In the genomic region with DNA sequence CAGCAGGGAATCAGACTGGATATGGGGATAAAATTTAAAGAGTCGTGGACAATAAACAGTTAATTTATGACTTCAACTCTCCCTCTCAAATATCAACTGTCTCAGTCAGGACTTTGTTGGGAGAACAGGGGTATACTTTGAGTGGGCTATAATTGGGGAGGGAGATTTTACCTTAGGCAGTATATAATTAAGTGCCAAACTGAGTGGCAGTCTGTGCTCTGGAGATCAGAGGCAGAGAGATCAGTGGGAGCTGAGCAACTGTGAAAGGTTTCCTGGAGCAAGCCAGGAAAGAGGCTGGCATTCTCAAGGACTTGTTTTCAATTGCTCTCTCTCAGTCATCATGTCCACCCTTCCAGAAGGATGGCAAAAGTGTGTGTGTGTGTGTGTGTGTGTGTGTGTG, we compare ENCODE assay signal across 31 mouse cellular contexts. TPM values are rescaled to one million over a fixed set of nuclear protein-coding genes. Genes with fewer than 3 reads are reported as not detected.
DNase-seq lines count a peak whose midpoint lies in the region; ATAC-seq and TF ChIP-seq lines count a peak whose summit lies in the region.
"Had no signal": no experiment of that assay in that cellular context is flagged by ENCODE, and none has a peak within 500 bp of the region (broad histone marks: within the 10 kb centered on the region; RNA-seq: fewer than 3 reads in every experiment).

No protein-coding gene starts in this region.

- H3K9me3 ChIP-seq in embryonic facial prominence, embryonic 11.5 days (replicated peaks; ENCODE audit: control insufficient read depth, low read length): no peaks in the 10 kb centered on the region
- H3K9me3 ChIP-seq in embryonic facial prominence, embryonic 10.5 days: no peaks in the 10 kb centered on the region
- no peaks in the 10 kb centered on the region for H3K9me3 ChIP-seq in midbrain, embryonic 12.5 days
- H3K9me3 ChIP-seq in midbrain, embryonic 11.5 days (ENCODE audit: control insufficient read depth, low read length): no peaks in the 10 kb centered on the region
- no peaks in the 10 kb centered on the region for H3K9me3 ChIP-seq in forebrain, postnatal 0 days (ENCODE audit: low read length)
- no peaks in the 10 kb centered on the region; the same call in 1 of the 2 replicates for H3K9me3 ChIP-seq in midbrain, postnatal 0 days (ENCODE audit: low read length)
- H3K9me3 ChIP-seq: embryonic facial prominence, embryonic 15.5 days; G1E; heart, embryonic 12.5 days; hindbrain, embryonic 10.5 days; hindbrain, embryonic 15.5 days; kidney, embryonic 15.5 days; liver, embryonic 12.5 days had no signal

- no peak for TF ChIP-seq CTCF in forebrain, postnatal 0 days (IDR thresholded peaks at IDR 0.05; ENCODE audit: low read depth)
- TF ChIP-seq CTCF in midbrain, postnatal 0 days (IDR thresholded peaks at IDR 0.05): no peak

- H3K36me3 ChIP-seq in embryonic facial prominence, embryonic 11.5 days (replicated peaks; ENCODE audit: control insufficient read depth, insufficient read depth, low read depth, low read length): no peaks in the 10 kb centered on the region
- H3K36me3 ChIP-seq in embryonic facial prominence, embryonic 10.5 days (replicated peaks): no peaks in the 10 kb centered on the region
- H3K36me3 ChIP-seq in midbrain, embryonic 12.5 days: no peaks in the 10 kb centered on the region
- no peaks in the 10 kb centered on the region for H3K36me3 ChIP-seq in midbrain, embryonic 11.5 days (ENCODE audit: control insufficient read depth, insufficient read depth, low read length)
- no peaks in the 10 kb centered on the region for H3K36me3 ChIP-seq in forebrain, postnatal 0 days (ENCODE audit: insufficient read depth)
- H3K36me3 ChIP-seq in midbrain, postnatal 0 days (ENCODE audit: insufficient read depth, low read length): no peaks in the 10 kb centered on the region
- H3K36me3 ChIP-seq: embryonic facial prominence, embryonic 15.5 days; G1E; heart, embryonic 12.5 days; hindbrain, embryonic 10.5 days; hindbrain, embryonic 15.5 days; kidney, embryonic 15.5 days; liver, embryonic 12.5 days had no signal

- peak; percentile 8 for DNase-seq in embryonic facial prominence, embryonic 11.5 days (ENCODE audit: low spot score)
- DNase-seq in embryonic facial prominence, embryonic 10.5 days (ENCODE audit: low spot score): no peak
- DNase-seq in midbrain, embryonic 11.5 days (ENCODE audit: low spot score, missing footprints): no peak
- no peak for DNase-seq in forebrain, postnatal 0 days
- DNase-seq in midbrain, postnatal 0 days (ENCODE audit: low spot score): no peak
- DNase-seq in spleen, adult 18-20 months: no peak
- DNase-seq in adrenal gland, postnatal 10 days: no peak
- DNase-seq: adrenal gland, adult 8-10 months; cerebellum, adult 18-20 months; cerebellum, postnatal 14 days; heart, adult 2 months; heart, postnatal 10 days; kidney, adult 18-20 months; kidney, postnatal 36 days; left cerebral cortex, postnatal 4 days; liver, postnatal 0 days; lung, postnatal 4 days; right cerebral cortex, postnatal 25 days; thymus, adult 2 months; thymus, postnatal 36 days had no signal

- ATAC-seq in embryonic facial prominence, embryonic 11.5 days (replicated peaks; ENCODE audit: insufficient number of reproducible peaks, low FRiP score, low TSS enrichment, low read depth): no peak; the same call in 1 of the 2 replicates
- 0 out of 2 replicates have a peak, but pooled peaks have one; percentile 23 for ATAC-seq in midbrain, embryonic 12.5 days (ENCODE audit: low FRiP score, low read depth)
- no peak for ATAC-seq in midbrain, embryonic 11.5 days (ENCODE audit: low FRiP score)
- ATAC-seq in forebrain, postnatal 0 days: 0 out of 2 replicates have a peak, but pooled peaks have one; percentile 36
- peak; percentile 79 for ATAC-seq in midbrain, postnatal 0 days (ENCODE audit: low FRiP score)
- ATAC-seq: liver, embryonic 12.5 days; liver, postnatal 0 days had no signal

- no peak overlapping the region for H3K9ac ChIP-seq in embryonic facial prominence, embryonic 11.5 days (replicated peaks; ENCODE audit: low read length)
- no peak overlapping the region for H3K9ac ChIP-seq in midbrain, embryonic 12.5 days (replicated peaks)
- no peak overlapping the region for H3K9ac ChIP-seq in midbrain, embryonic 11.5 days (ENCODE audit: low read length)
- no peak overlapping the region for H3K9ac ChIP-seq in forebrain, postnatal 0 days
- H3K9ac ChIP-seq in midbrain, postnatal 0 days (replicated peaks; ENCODE audit: low read length, poor library complexity, severe bottlenecking): no peak overlapping the region
- H3K9ac ChIP-seq: embryonic facial prominence, embryonic 15.5 days; heart, embryonic 12.5 days; hindbrain, embryonic 15.5 days; kidney, embryonic 15.5 days; liver, embryonic 12.5 days; liver, postnatal 0 days had no signal

- no peak overlapping the region for H3K4me3 ChIP-seq in embryonic facial prominence, embryonic 11.5 days (ENCODE audit: low read depth, low read length)
- no peak overlapping the region for H3K4me3 ChIP-seq in embryonic facial prominence, embryonic 10.5 days
- H3K4me3 ChIP-seq in midbrain, embryonic 12.5 days: no peak overlapping the region
- H3K4me3 ChIP-seq in midbrain, embryonic 11.5 days (ENCODE audit: low read depth, low read length): no peak overlapping the region
- H3K4me3 ChIP-seq in forebrain, postnatal 0 days (ENCODE audit: low read depth, low read length): no peak overlapping the region
- H3K4me3 ChIP-seq in midbrain, postnatal 0 days (ENCODE audit: low read depth, low read length): no peak overlapping the region
- H3K4me3 ChIP-seq: embryonic facial prominence, embryonic 15.5 days; heart, adult 2 months; heart, embryonic 12.5 days; hindbrain, embryonic 10.5 days; hindbrain, embryonic 15.5 days; kidney, embryonic 15.5 days; layer of hippocampus, adult 2 months; liver, embryonic 12.5 days; megakaryocyte, embryonic 14.5 days had no signal

- no peak overlapping the region for H3K4me2 ChIP-seq in embryonic facial prominence, embryonic 11.5 days (ENCODE audit: low read depth, low read length)
- H3K4me2 ChIP-seq in midbrain, embryonic 12.5 days (replicated peaks): no peak overlapping the region
- H3K4me2 ChIP-seq in midbrain, embryonic 11.5 days: no peak overlapping the region
- no peak overlapping the region for H3K4me2 ChIP-seq in forebrain, postnatal 0 days (ENCODE audit: low read depth)
- no peak overlapping the region for H3K4me2 ChIP-seq in midbrain, postnatal 0 days (ENCODE audit: low read depth, low read length, poor library complexity, severe bottlenecking)
- H3K4me2 ChIP-seq: embryonic facial prominence, embryonic 15.5 days; heart, embryonic 12.5 days; hindbrain, embryonic 15.5 days; kidney, embryonic 15.5 days; liver, embryonic 12.5 days had no signal

- no peaks in the 10 kb centered on the region for H3K4me1 ChIP-seq in embryonic facial prominence, embryonic 11.5 days (ENCODE audit: control insufficient read depth, insufficient read depth, low read length)
- H3K4me1 ChIP-seq in embryonic facial prominence, embryonic 10.5 days: no peaks in the 10 kb centered on the region
- no peaks in the 10 kb centered on the region for H3K4me1 ChIP-seq in midbrain, embryonic 12.5 days
- no peaks in the 10 kb centered on the region for H3K4me1 ChIP-seq in midbrain, embryonic 11.5 days (ENCODE audit: control insufficient read depth, insufficient read depth, low read length)
- H3K4me1 ChIP-seq in forebrain, postnatal 0 days (ENCODE audit: insufficient read depth): no peaks in the 10 kb centered on the region
- no peaks in the 10 kb centered on the region for H3K4me1 ChIP-seq in midbrain, postnatal 0 days (ENCODE audit: insufficient read depth, low read length)
- H3K4me1 ChIP-seq: embryonic facial prominence, embryonic 15.5 days; hindbrain, embryonic 10.5 days; hindbrain, embryonic 15.5 days; kidney, embryonic 15.5 days; liver, embryonic 12.5 days; megakaryocyte, embryonic 14.5 days had no signal

- WGBS in embryonic facial prominence, embryonic 11.5 days: 41% methylated on average over 1 of the region's 1 CpGs
- WGBS in embryonic facial prominence, embryonic 10.5 days: 44% methylated on average over 1 of the region's 1 CpGs
- WGBS in midbrain, embryonic 12.5 days: 77% methylated on average over 1 of the region's 1 CpGs
- 72% methylated on average over 1 of the region's 1 CpGs for WGBS in midbrain, embryonic 11.5 days
- WGBS in forebrain, postnatal 0 days: 61% methylated on average over 1 of the region's 1 CpGs
- 68% methylated on average over 1 of the region's 1 CpGs for WGBS in midbrain, postnatal 0 days

- no peak overlapping the region for H3K27ac ChIP-seq in embryonic facial prominence, embryonic 11.5 days (replicated peaks; ENCODE audit: low read depth, low read length)
- no peak overlapping the region for H3K27ac ChIP-seq in embryonic facial prominence, embryonic 10.5 days (replicated peaks)
- no peak overlapping the region for H3K27ac ChIP-seq in midbrain, embryonic 12.5 days (replicated peaks)
- no peak overlapping the region for H3K27ac ChIP-seq in midbrain, embryonic 11.5 days (ENCODE audit: low read depth, low read length)
- no peak overlapping the region for H3K27ac ChIP-seq in forebrain, postnatal 0 days (ENCODE audit: low read depth, low read length)
- no peak overlapping the region for H3K27ac ChIP-seq in midbrain, postnatal 0 days (ENCODE audit: low read depth, low read length)
- H3K27ac ChIP-seq: embryonic facial prominence, embryonic 15.5 days; heart, adult 2 months; hindbrain, embryonic 10.5 days; hindbrain, embryonic 15.5 days; kidney, embryonic 15.5 days; layer of hippocampus, adult 2 months; liver, embryonic 12.5 days had no signal

- no peaks in the 10 kb centered on the region for H3K27me3 ChIP-seq in embryonic facial prominence, embryonic 11.5 days (ENCODE audit: control insufficient read depth, insufficient read depth, low read length)
- no peaks in the 10 kb centered on the region for H3K27me3 ChIP-seq in embryonic facial prominence, embryonic 10.5 days (replicated peaks; ENCODE audit: low read depth, poor library complexity, severe bottlenecking)
- H3K27me3 ChIP-seq in midbrain, embryonic 12.5 days: no peaks in the 10 kb centered on the region
- H3K27me3 ChIP-seq in midbrain, embryonic 11.5 days (ENCODE audit: control insufficient read depth, insufficient read depth, low read length): no peaks in the 10 kb centered on the region
- H3K27me3 ChIP-seq in forebrain, postnatal 0 days (ENCODE audit: insufficient read depth, low read length): no peaks in the 10 kb centered on the region
- no peaks in the 10 kb centered on the region for H3K27me3 ChIP-seq in midbrain, postnatal 0 days (ENCODE audit: insufficient read depth, low read length)
- H3K27me3 ChIP-seq: embryonic facial prominence, embryonic 15.5 days; heart, embryonic 12.5 days; hindbrain, embryonic 15.5 days; kidney, embryonic 15.5 days; liver, embryonic 12.5 days; megakaryocyte, embryonic 14.5 days had no signal

RNA-seq across cellular contexts. Expression of a gene that starts 57.9 kb away (rescaled TPM):
- 83.4 and 83.9 TPM in 2 replicates for polyA plus RNA-seq in embryonic facial prominence, embryonic 11.5 days (2014; fragmentation: Nextera tagmentation; extraction: Ambion mirVana)
- 49.5 and 54.8 TPM in 2 replicates for polyA plus RNA-seq in embryonic facial prominence, embryonic 10.5 days (2016; fragmentation: Nextera tagmentation; extraction: Ambion mirVana)
- polyA plus RNA-seq in midbrain, embryonic 12.5 days (2016; fragmentation: Nextera tagmentation; extraction: Ambion mirVana): 115 and 117 TPM in 2 replicates
- polyA plus RNA-seq in midbrain, embryonic 11.5 days (2014; fragmentation: Nextera tagmentation; extraction: Ambion mirVana): 98.9 and 111 TPM in 2 replicates
- 174 and 208 TPM in 2 replicates for total RNA-seq in forebrain, postnatal 0 days (2014; rRNA removed)
- polyA plus RNA-seq in forebrain, postnatal 0 days (2015; fragmentation: Nextera tagmentation; extraction: Ambion mirVana): 69.3 and 94.1 TPM in 2 replicates
- 255 and 281 TPM in 2 replicates for total RNA-seq in midbrain, postnatal 0 days (2014; rRNA removed)
- 149 and 154 TPM in 2 replicates for polyA plus RNA-seq in midbrain, postnatal 0 days (2015; fragmentation: Nextera tagmentation; extraction: Ambion mirVana)
- 10 to 100 TPM; 23.9 to 28.2 TPM for total RNA-seq in adrenal gland, postnatal 10 days (2021)
- total RNA-seq: G1E; neutrophil, adult 5-6 weeks had no signal
- polyA plus RNA-seq: G1E had no signal

Comparison
In these comparisons a context has a peak if more than half of its experiments do, and no peak if none do; other contexts are left out.
1. ATAC-seq: peak in midbrain, embryonic 12.5 days (single experiment), forebrain, postnatal 0 days (single experiment) and midbrain, postnatal 0 days (single experiment); none in embryonic facial prominence, embryonic 11.5 days (single experiment) and midbrain, embryonic 11.5 days (single experiment).